Mouse (Mus musculus): ENCODE data around the gene Ino80e.
"Not testable (repeated sequence)": the region's sequence is repeated elsewhere in the genome, so short reads cannot be mapped to it uniquely, and the experiment has no call there.

Gene Ino80e

GRCm38 (mm10) chr7:126862147-126862784, at the start of gene Ino80e:
Gene Ino80e (minus strand): TSS chr7:126862377.
- DNase-seq (ENCODE audit: low spot score), result peak; percentile 93

GRCm38 (mm10) chr7:126905590-126905989, 43.4 kb upstream of the Ino80e start:
- DNase-seq (ENCODE audit: low spot score), result no peak

GRCm38 (mm10) chr7:126899781-126900180, 37.6 kb upstream of the Ino80e start:
- DNase-seq (ENCODE audit: low spot score), result not testable (repeated sequence)

GRCm38 (mm10) chr7:126898102-126898990, 36.2 kb upstream of the Ino80e start:
- peak; percentile 97 for DNase-seq (ENCODE audit: low spot score)

GRCm38 (mm10) chr7:126897390-126898101, 35.4 kb upstream of the Ino80e start:
- no peak for DNase-seq (ENCODE audit: low spot score)

- no peak for DNase-seq (ENCODE audit: low spot score)
Measured at GRCm38 (mm10) chr7:126896912-126897311, 34.7 kb upstream of the Ino80e start.

DNA sequence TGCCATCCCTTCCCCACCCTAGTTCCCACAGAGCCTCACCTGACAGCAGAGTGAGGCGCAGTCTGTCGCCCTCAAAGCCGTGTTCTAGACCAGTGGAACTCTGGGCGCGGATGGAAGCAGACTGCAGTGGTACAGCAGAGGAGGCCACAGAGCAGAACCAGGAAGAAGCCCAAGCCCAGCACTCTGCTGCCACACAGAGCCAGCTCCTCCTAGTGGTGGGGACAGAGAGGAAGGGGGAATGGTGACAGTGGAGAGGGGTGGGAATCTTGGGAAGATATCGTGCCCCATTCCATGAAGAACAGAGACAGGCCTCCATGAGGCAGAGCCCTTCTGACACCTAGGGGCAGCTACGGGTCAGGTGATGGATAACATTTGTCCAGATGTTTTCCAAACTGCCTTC, 26.7 kb upstream of the Ino80e start:
- DNase-seq (ENCODE audit: low spot score), result no peak

DNA sequence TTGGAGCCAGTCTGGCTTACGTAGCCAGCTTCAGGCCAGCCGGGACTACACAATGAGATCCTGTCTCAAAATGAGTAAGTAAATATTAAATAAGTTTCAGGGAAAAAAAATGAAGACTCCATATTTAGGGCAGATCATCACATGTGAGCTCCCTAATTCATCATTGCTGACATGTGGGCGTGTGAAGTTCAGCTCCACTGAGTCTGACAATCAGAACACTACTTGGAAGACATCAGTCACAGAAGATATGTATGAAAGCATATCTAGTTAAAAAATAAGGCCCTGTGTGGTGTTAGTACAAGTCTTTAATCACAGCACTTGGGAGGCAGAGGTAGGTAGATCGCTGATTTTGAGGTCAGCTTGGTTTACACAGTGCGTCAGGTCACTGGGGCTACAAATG, 25.1 kb upstream of the Ino80e start:
- DNase-seq (ENCODE audit: low spot score), result no peak

GRCm38 (mm10) chr7:126884286-126885164, 22.3 kb upstream of the Ino80e start, which contains the start of gene Taok2:
Gene Taok2 (minus strand): TSS chr7:126884703.
- DNase-seq (ENCODE audit: low spot score), result peak; percentile 95

- no peak for DNase-seq (ENCODE audit: low spot score)
Measured at GRCm38 (mm10) chr7:126883731-126884181, 21.6 kb upstream of the Ino80e start.

DNA sequence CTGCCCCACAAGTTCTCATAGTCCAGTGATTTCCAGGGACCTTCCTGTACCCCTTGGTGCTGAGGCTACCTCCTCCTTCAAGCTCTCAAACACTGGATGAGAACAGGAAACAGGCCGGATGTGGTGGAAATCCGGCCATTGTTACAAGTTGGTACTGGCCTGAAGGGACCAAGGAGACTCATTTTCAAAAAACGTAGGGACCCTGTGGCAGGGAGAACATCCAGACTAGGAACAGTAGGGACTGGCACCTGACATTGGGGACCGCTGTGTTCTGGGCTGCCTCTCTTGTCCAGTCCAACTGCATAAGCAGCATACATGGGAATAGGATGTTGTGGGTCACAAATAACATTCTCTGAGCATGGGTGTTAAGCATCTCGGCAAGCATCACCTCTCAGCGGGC, 18.9 kb upstream of the Ino80e start:
- DNase-seq (ENCODE audit: low spot score), result no peak

GRCm38 (mm10) chr7:126877239-126877638, 15.1 kb upstream of the Ino80e start:
- DNase-seq (ENCODE audit: low spot score), result no peak

- no peak for DNase-seq (ENCODE audit: low spot score)
Measured at GRCm38 (mm10) chr7:126870520-126870891, 8.3 kb upstream of the Ino80e start.

DNA sequence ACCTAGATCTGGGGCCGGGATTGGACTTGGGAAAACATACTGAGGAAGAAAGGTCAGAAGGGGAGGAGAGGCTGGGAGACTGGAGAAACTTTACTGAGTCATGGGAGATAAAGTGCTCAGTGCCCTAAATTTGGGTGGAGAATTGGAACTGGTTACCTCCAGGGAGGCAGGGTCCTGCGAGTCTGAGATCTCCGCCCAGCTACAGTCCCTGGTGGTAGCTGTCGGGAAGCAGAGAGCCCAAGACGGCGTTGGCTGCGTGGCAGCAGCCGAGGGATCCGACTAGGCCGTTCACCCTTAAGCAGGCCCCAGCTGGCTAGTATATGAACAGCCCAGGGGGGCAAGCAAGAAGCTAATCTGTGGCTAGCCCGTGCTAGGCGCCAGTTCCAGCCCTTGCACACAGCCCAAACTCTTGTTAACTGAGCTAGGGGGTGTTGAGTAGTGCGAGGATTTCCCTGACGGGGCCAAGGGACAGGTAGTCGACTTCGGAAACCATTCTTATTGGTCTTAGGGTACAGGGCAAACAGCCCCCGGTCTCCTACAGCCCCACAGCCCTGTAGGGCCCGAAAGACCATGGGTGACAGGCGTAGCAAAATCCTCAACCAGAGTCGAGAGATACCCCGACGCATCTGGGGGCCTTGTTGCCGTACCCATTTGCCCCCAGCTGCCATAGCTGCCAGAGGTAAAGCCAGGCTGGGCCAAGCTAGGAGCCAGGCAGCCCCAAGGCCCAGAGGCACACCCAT, 7.8 kb upstream of the Ino80e start:
- no peak for DNase-seq (ENCODE audit: low spot score)

- DNase-seq (ENCODE audit: low spot score), result no peak
Measured at GRCm38 (mm10) chr7:126868003-126868402, 5.8 kb upstream of the Ino80e start.

GRCm38 (mm10) chr7:126867534-126867933, 5.4 kb upstream of the Ino80e start:
- no peak for DNase-seq (ENCODE audit: low spot score)

DNA sequence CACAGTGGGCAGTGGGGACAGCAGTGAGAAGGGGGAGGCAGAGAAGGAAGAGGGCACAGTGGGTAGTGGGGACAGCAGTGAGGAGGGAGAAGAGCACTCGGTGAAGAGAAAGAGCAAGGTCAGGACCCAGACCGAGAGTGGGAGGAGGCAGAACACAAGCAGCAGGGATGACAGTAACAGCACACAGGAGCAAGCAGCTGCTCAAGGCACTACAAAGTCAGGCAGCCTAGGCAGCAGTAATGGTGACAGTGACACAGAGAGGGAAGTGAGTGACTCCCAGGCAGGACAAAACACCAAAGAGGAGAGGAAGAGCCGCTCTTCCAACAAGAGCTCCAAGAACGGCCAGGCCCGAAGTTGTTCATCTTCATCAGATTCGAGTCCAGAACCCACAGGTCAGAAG, 1.6 kb upstream of the Ino80e start:
- DNase-seq (ENCODE audit: low spot score), result no peak

GRCm38 (mm10) chr7:126861429-126862130, 597 bp downstream of the Ino80e start, which contains the start of gene Hirip3:
Gene Hirip3 (plus strand): TSS chr7:126861972.
- DNase-seq (ENCODE audit: low spot score), result peak; percentile 86

DNA sequence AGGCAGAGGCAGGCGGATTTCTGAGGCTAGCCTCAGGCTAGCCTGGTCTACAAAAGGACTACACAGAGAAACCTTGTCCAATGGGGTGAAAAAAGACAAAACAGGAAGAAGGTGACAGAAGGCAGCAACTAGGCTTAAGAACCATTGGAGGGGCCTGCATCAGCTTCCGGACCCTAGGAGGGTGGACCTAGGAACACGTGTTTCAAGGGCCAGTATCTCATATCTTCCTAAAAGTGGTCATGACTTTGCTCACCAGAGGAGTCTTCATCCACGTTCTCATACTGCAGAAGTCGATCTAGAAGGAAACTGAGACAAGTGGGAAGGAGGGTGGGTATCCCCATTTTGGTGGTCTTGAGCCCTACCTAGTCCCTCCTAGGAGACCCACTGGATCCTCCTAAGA, 1.2 kb downstream of the Ino80e start:
- DNase-seq (ENCODE audit: low spot score), result no peak

- no peak for DNase-seq (ENCODE audit: low spot score)
Measured at GRCm38 (mm10) chr7:126856741-126857420, 5.3 kb downstream of the Ino80e start.

Data from ovary, postnatal 10 days (tissue).